Mouse (Mus musculus) hindbrain, embryonic 15.5 days (tissue): Measurements from ENCODE around the gene Sox8. TPM values are rescaled to one million over a fixed set of nuclear protein-coding genes. Genes with fewer than 3 reads are reported as not detected.

Source experiments
- ATAC-seq: fragments of 200-750 bp; cut with Nextera tagmentation; 2 replicates; pipeline ENCODE4 v1.8.0; 2017; ENCODE audit warnings: low read depth, moderate number of reproducible peaks, moderate TSS enrichment; ENCODE audit not compliant: low FRiP score
- H3K27ac ChIP-seq: fragments of 300-500 bp; sonication (generic); replicated peaks from 2 replicates; pipeline ENCODE4 v1.5.1; 2015; ENCODE audit warnings: mild to moderate bottlenecking, inconsistent platforms
- H3K27me3 ChIP-seq: fragments of 300-500 bp; sonication (generic); 2 replicates; pipeline ENCODE4 v1.6.1; 2015; ENCODE audit warnings: control low read depth, inconsistent platforms
- H3K36me3 ChIP-seq: fragments of 300-500 bp; sonication (generic); 2 replicates; pipeline ENCODE4 v1.6.1; 2015; ENCODE audit warnings: control low read depth, inconsistent platforms
- H3K4me1 ChIP-seq: fragments of 300-500 bp; sonication (generic); replicated peaks from 2 replicates; pipeline ENCODE4 v1.6.1; 2015; ENCODE audit warnings: control low read depth, inconsistent platforms
- H3K4me2 ChIP-seq: fragments of 300-500 bp; sonication (generic); 2 replicates; pipeline ENCODE4 v1.6.1; 2015; ENCODE audit warnings: moderate library complexity, mild to moderate bottlenecking, inconsistent platforms
- H3K4me3 ChIP-seq: fragments of 300-500 bp; sonication (generic); 2 replicates; pipeline ENCODE4 v1.5.1; 2015; ENCODE audit warnings: mild to moderate bottlenecking, inconsistent platforms
- H3K9ac ChIP-seq: fragments of 300-500 bp; sonication (generic); 2 replicates; pipeline ENCODE4 v1.6.1; 2015; ENCODE audit warnings: inconsistent platforms
- H3K9me3 ChIP-seq: fragments of 300-500 bp; sonication (generic); 2 replicates; pipeline ENCODE4 v1.6.1; 2016; ENCODE audit warnings: control low read depth, inconsistent platforms
- WGBS: fragments of 180-500 bp; shearing (Covaris S2); methylation state at CpG from one replicate; pipeline ENCODE4 v1.1.7; 2015; 5-methylcytosine and 5-hydroxymethylcytosine counted together
- polyA plus RNA-seq: library from polyadenylated mRNA; unstranded; fragments of >200 nt; fragmentation: Nextera tagmentation; extraction: Ambion mirVana; gene quantifications from 2 replicates; pipeline ENCODE4 v1.2.1, GENCODE M21; 2015

Gene Sox8
- polyA plus RNA-seq, 1 experiment from 2014 or later = 23.8 TPM

DNA sequence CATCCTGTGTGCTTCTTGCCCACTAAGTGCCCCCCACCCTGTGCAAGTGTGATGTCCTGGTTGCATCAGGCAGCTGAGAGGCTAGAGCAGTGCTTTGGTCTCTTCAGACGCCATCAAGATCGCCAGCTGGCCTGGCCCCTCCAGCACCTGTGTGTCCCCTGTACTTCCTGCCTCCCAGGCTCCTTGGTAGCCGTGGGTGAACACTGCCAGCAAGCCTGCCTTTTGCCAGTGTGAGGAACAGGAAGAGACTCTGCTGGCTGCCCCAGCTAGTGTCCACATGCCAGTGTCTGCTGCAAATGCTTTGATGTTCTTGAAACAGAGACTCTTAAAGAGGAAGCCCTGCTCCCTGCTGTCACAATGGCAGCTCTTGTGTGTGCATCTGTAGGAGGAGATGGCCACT lies 27.1 kb upstream of the Sox8 start:
- Histone ChIP-seq H3K36me3 (peaks cover 5% of the 10 kb centered on the region; the same call in 1 of the 2 replicates), H3K4me2 (no peak overlapping the region), H3K27me3 (no peaks in the 10 kb centered on the region), H3K9me3 (no peaks in the 10 kb centered on the region), H3K4me3 (no peak overlapping the region), H3K4me1 (0 out of 2 replicates have a peak, but pooled peaks cover 4% of the 10 kb centered on the region), H3K9ac (no peak overlapping the region), H3K27ac (no peak overlapping the region)
- no peak for ATAC-seq
- WGBS = 65% methylated on average over 3 of the region's 3 CpGs

DNA sequence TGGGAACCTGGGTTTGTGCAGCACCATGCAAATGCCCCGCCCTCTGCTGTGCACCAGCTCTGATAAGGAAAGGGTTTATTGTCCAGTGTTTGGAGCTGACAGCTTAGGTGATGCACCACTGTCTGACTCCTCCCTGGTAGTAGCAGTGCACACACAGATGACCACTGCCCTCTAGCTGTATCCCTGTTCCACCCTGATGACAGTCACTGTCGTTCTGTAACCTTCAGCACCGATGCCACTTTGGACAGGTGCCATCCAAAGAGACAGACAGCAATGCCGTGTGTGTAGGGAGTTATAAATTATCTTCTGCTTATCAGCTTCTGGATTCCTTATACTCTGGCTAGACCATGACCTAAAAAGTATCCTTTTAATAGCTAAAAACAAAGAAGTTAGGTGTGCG lies 25.0 kb upstream of the Sox8 start:
- Histone ChIP-seq H3K36me3 (peaks cover 5% of the 10 kb centered on the region; the same call in 1 of the 2 replicates), H3K4me1 (0 out of 2 replicates have a peak, but pooled peaks cover 4% of the 10 kb centered on the region), H3K9me3 (no peaks in the 10 kb centered on the region), H3K4me2 (no peak overlapping the region), H3K27me3 (no peaks in the 10 kb centered on the region), H3K27ac (no peak overlapping the region), H3K9ac (no peak overlapping the region), H3K4me3 (no peak overlapping the region)
- WGBS = 86% methylated on average over 5 of the region's 5 CpGs
- no peak for ATAC-seq

DNA sequence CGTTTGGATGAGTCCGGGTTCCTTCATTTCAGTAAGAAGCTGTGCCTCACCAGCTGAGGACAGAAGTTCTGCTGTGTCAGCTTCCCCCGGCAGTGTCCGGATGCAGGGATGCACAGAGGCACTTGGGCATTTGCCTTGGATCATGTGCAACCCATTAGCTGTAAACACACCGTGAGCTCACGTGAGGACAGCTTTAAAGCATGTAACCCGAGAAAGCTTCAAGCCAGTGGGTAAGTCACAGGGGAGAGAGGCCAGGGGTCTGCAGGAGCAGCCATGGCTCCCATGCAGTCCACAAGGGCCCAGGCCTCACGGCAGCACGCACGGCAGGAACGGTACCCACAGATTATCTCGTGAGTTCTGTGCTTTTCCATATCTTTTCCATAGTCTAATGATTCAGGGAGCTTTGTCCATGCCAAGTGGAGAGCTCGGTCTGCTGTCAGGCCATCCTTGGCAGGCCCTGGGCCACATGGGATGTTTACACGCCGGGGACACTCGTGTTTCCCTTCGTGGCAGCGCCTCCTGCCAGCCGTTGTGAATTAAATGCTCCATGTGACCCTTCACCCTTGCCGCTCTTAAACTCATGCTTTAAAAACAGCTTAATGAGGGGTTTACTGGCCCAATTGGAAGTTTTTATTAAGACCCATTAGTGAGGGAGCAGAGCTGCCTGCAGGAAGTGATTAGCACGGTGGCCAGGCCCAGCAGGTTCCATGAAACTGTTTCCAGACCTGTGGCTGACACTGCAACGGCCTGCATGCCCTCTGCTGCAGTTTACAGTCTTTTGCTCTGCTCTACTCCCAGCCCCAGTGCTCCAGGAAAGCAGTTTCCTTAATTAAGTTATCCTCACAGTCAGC lies 23.1 kb upstream of the Sox8 start:
- no peak for ATAC-seq
- H3K9me3 ChIP-seq = no peaks in the 10 kb centered on the region
- 72% methylated on average over 22 of the region's 22 CpGs for WGBS
- H3K36me3 ChIP-seq = peaks cover 5% of the 10 kb centered on the region; the same call in 1 of the 2 replicates
- 0 out of 2 replicates have a peak, but pooled peaks cover 4% of the 10 kb centered on the region for H3K4me1 ChIP-seq
- H3K27ac ChIP-seq = no peak overlapping the region
- no peak overlapping the region for H3K9ac ChIP-seq
- H3K4me2 ChIP-seq = no peak overlapping the region
- no peaks in the 10 kb centered on the region for H3K27me3 ChIP-seq
- no peak overlapping the region for H3K4me3 ChIP-seq

GRCm38 (mm10) chr17:25592336-25592735 lies 21.9 kb upstream of the Sox8 start:
- Histone ChIP-seq H3K9ac (no peak overlapping the region), H3K4me2 (no peak overlapping the region), H3K36me3 (peaks cover 12% of the 10 kb centered on the region; the same call in 1 of the 2 replicates), H3K27me3 (no peaks in the 10 kb centered on the region), H3K4me1 (0 out of 2 replicates have a peak, but pooled peaks cover 4% of the 10 kb centered on the region), H3K9me3 (no peaks in the 10 kb centered on the region), H3K4me3 (no peak overlapping the region), H3K27ac (no peak overlapping the region)
- 95% methylated on average over 6 of the region's 6 CpGs for WGBS
- no peak for ATAC-seq

GRCm38 (mm10) chr17:25590985-25591384 lies 20.5 kb upstream of the Sox8 start:
- H3K9ac ChIP-seq = no peak overlapping the region
- H3K4me1 ChIP-seq = 0 out of 2 replicates have a peak, but pooled peaks cover 4% of the 10 kb centered on the region
- H3K9me3 ChIP-seq = no peaks in the 10 kb centered on the region
- H3K36me3 ChIP-seq = peaks cover 8% of the 10 kb centered on the region; the same call in 1 of the 2 replicates
- H3K4me3 ChIP-seq = no peak overlapping the region
- ATAC-seq = no peak
- H3K27me3 ChIP-seq = no peaks in the 10 kb centered on the region
- 87% methylated on average over 4 of the region's 4 CpGs for WGBS
- H3K4me2 ChIP-seq = no peak overlapping the region
- no peak overlapping the region for H3K27ac ChIP-seq

GRCm38 (mm10) chr17:25590068-25590467 lies 19.6 kb upstream of the Sox8 start:
- peaks cover 8% of the 10 kb centered on the region; the same call in 1 of the 2 replicates for H3K36me3 ChIP-seq
- H3K27ac ChIP-seq = no peak overlapping the region
- no peak overlapping the region for H3K4me2 ChIP-seq
- 88% methylated on average over 6 of the region's 6 CpGs for WGBS
- no peak overlapping the region for H3K9ac ChIP-seq
- H3K4me3 ChIP-seq = no peak overlapping the region
- H3K4me1 ChIP-seq = 0 out of 2 replicates have a peak, but pooled peaks cover 4% of the 10 kb centered on the region
- H3K9me3 ChIP-seq = no peaks in the 10 kb centered on the region
- no peaks in the 10 kb centered on the region for H3K27me3 ChIP-seq
- no peak for ATAC-seq

- no peak for ATAC-seq
- 95% methylated on average over 9 of the region's 9 CpGs for WGBS
- Histone ChIP-seq H3K4me3 (no peak overlapping the region), H3K27me3 (no peaks in the 10 kb centered on the region), H3K9ac (no peak overlapping the region), H3K9me3 (no peaks in the 10 kb centered on the region), H3K4me2 (no peak overlapping the region), H3K36me3 (peaks cover 8% of the 10 kb centered on the region; the same call in 1 of the 2 replicates), H3K27ac (no peak overlapping the region), H3K4me1 (peaks cover 5% of the 10 kb centered on the region)
Measured at GRCm38 (mm10) chr17:25584646-25585045, 14.2 kb upstream of the Sox8 start.

DNA sequence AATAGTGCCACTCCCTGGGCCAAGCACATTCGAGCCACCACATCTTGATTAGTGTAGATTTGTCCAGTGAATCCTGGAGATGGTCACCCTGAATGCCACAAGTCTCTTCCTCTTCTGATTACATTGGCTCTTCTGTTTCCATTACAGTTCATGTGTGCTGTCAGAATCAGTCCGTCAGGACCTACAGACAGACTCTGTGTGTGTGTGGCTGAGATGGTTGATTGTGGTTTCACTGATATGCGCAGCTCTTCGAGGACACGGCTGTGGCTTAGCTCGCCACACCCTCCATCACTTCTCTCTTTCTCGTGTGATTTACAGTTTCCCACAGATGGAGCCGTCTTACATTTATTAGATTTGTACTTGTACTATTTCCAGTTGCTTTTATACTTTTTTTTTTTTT lies 13.4 kb upstream of the Sox8 start:
- Histone ChIP-seq H3K4me1 (peaks cover 8% of the 10 kb centered on the region), H3K36me3 (peaks cover 8% of the 10 kb centered on the region; the same call in 1 of the 2 replicates), H3K27me3 (no peaks in the 10 kb centered on the region), H3K4me3 (no peak overlapping the region), H3K27ac (no peak overlapping the region), H3K9me3 (no peaks in the 10 kb centered on the region), H3K4me2 (no peak overlapping the region), H3K9ac (no peak overlapping the region)
- WGBS = 90% methylated on average over 8 of the region's 8 CpGs
- no peak for ATAC-seq

DNA sequence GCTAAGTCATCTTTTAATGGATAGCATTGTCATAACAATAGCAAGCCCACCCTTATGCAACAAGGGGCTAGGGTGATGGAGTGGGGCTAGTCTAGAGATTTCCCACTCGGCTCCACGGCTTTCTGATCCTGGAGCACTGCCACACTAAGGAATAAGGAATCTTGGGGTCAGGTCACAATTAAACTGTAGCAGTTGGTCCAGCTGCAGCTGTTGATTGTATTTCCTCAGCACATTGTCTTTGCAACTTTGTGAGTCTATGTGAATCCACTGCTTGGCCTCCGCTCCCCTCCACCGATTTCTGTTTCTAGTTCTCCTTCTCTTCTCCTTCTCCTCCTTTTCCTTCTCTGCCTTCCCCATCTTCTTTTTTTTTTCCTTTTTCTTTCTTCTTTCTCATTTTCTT lies 12.6 kb upstream of the Sox8 start:
- no peak overlapping the region for H3K4me2 ChIP-seq
- no peaks in the 10 kb centered on the region for H3K27me3 ChIP-seq
- H3K4me3 ChIP-seq = no peak overlapping the region
- peaks cover 8% of the 10 kb centered on the region; the same call in 1 of the 2 replicates for H3K36me3 ChIP-seq
- peaks cover 15% of the 10 kb centered on the region for H3K4me1 ChIP-seq
- no peak overlapping the region for H3K9ac ChIP-seq
- no peak overlapping the region for H3K27ac ChIP-seq
- whole genome bisulfite sequencing = 75% methylated on average over 4 of the region's 4 CpGs
- H3K9me3 ChIP-seq = no peaks in the 10 kb centered on the region
- no peak for ATAC-seq

GRCm38 (mm10) chr17:25582076-25582475 lies 11.6 kb upstream of the Sox8 start:
- 70% methylated on average over 8 of the region's 8 CpGs for WGBS
- ATAC-seq = no peak
- H3K27ac ChIP-seq = no peak overlapping the region
- no peaks in the 10 kb centered on the region; the same call in 1 of the 2 replicates for H3K36me3 ChIP-seq
- H3K9ac ChIP-seq = no peak overlapping the region
- H3K27me3 ChIP-seq = no peaks in the 10 kb centered on the region
- H3K4me2 ChIP-seq = no peak overlapping the region
- H3K4me3 ChIP-seq = no peak overlapping the region
- no peaks in the 10 kb centered on the region for H3K9me3 ChIP-seq
- peaks cover 22% of the 10 kb centered on the region for H3K4me1 ChIP-seq

GRCm38 (mm10) chr17:25579332-25580047 lies 9.0 kb upstream of the Sox8 start:
- H3K36me3 ChIP-seq = no peaks in the 10 kb centered on the region
- H3K27me3 ChIP-seq = no peaks in the 10 kb centered on the region
- peak overlapping the region; percentile 68 for H3K9ac ChIP-seq
- peaks cover 31% of the 10 kb centered on the region for H3K4me1 ChIP-seq
- H3K9me3 ChIP-seq = no peaks in the 10 kb centered on the region
- H3K27ac ChIP-seq = peak overlapping the region; percentile 76
- peak overlapping the region; percentile 73 for H3K4me3 ChIP-seq
- H3K4me2 ChIP-seq = peak overlapping the region; percentile 82
- 7% methylated on average over 21 of the region's 21 CpGs for WGBS
- peak; percentile 24; the same call in 1 of the 2 replicates for ATAC-seq

DNA sequence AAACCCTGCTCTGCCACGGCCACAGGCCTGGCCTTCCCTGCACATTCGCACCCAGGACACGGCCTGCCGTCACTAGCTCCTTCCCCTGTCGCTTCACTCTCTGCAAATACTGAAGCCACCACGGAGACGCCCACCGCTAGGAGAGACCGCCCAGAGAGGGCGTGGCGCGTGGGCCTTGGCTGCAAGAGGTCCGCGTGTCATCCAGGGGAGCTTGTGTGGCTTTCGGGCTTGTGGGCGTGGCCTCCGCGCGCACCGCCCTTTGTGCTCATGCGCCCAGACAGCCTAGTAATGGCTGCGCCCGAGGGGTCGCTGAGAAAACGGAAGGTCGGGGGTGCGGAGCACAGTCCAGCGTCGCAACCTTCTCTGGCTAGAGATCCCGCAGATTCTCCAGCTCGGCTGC lies 8.4 kb upstream of the Sox8 start, which contains the start of gene Lmf1:
Gene Lmf1 (plus strand): TSS at position 166 of the 400 bp plus-strand sequence.
- H3K27me3 ChIP-seq = no peaks in the 10 kb centered on the region
- peak within 1 kb of the TSS; percentile 82 for H3K4me2 ChIP-seq
- H3K4me1 ChIP-seq = peaks cover 31% of the 10 kb centered on the region
- peak; percentile 95 for ATAC-seq
- peak within 1 kb of the TSS; percentile 76 for H3K27ac ChIP-seq
- H3K9me3 ChIP-seq = no peaks in the 10 kb centered on the region
- no peaks in the 10 kb centered on the region for H3K36me3 ChIP-seq
- peak within 1 kb of the TSS; percentile 73 for H3K4me3 ChIP-seq
- under 1% methylated on average over 27 of the region's 31 CpGs for WGBS
- H3K9ac ChIP-seq = peak within 1 kb of the TSS; percentile 68
